Mouse (Mus musculus) urinary bladder, adult 18-20 months (tissue): ENCODE data around the gene Tbx18.

Experiments
- DNase-seq, 2 experiments: peaks; one replicate each; pipeline ENCODE4 v3.0.0; 2022; ENCODE audit warnings: low spot score in 2 of 2, mixed read lengths in 2 of 2

Gene Tbx18

GRCm38 (mm10) chr9:87730961-87731535, at the start of gene Tbx18:
Tbx18 (minus strand) TSS chr9:87731260.
- DNase-seq, result peak in 1 of 2 experiments; percentile 62

- no peak for DNase-seq
Measured at GRCm38 (mm10) chr9:87773951-87774350, 42.9 kb upstream of the Tbx18 start.

GRCm38 (mm10) chr9:87755621-87756020, 24.6 kb upstream of the Tbx18 start:
- DNase-seq, result no peak

GRCm38 (mm10) chr9:87741599-87741998, 10.5 kb upstream of the Tbx18 start:
- DNase-seq, result no peak

- peak in 1 of 2 experiments; percentile 24 for DNase-seq
Measured at GRCm38 (mm10) chr9:87740667-87741066, 9.6 kb upstream of the Tbx18 start.

- no peak for DNase-seq
Measured at GRCm38 (mm10) chr9:87740241-87740645, 9.2 kb upstream of the Tbx18 start.

GRCm38 (mm10) chr9:87739543-87740161, 8.6 kb upstream of the Tbx18 start:
- no peak for DNase-seq

- no peak for DNase-seq
Measured at GRCm38 (mm10) chr9:87738766-87739542, 7.9 kb upstream of the Tbx18 start.

GRCm38 (mm10) chr9:87738123-87738522, 7.1 kb upstream of the Tbx18 start:
- no peak for DNase-seq

- DNase-seq, result no peak
Measured at GRCm38 (mm10) chr9:87737271-87737670, 6.2 kb upstream of the Tbx18 start.

- no peak for DNase-seq
Measured at GRCm38 (mm10) chr9:87735046-87735445, 4.0 kb upstream of the Tbx18 start.

GRCm38 (mm10) chr9:87734631-87735030, 3.6 kb upstream of the Tbx18 start:
- no peak for DNase-seq

- no peak for DNase-seq
Measured at GRCm38 (mm10) chr9:87733732-87734131, 2.7 kb upstream of the Tbx18 start.

GRCm38 (mm10) chr9:87733236-87733630, 2.2 kb upstream of the Tbx18 start:
- DNase-seq, result no peak

- no peak for DNase-seq
Measured at GRCm38 (mm10) chr9:87732416-87733235, 1.6 kb upstream of the Tbx18 start.

GRCm38 (mm10) chr9:87730271-87730960, 644 bp downstream of the Tbx18 start:
- no peak for DNase-seq

- DNase-seq, result peak; percentile 9 to 54
Measured at GRCm38 (mm10) chr9:87729316-87730270, 1.5 kb downstream of the Tbx18 start.

- DNase-seq, result no peak
Measured at GRCm38 (mm10) chr9:87728107-87728506, 3.0 kb downstream of the Tbx18 start.

GRCm38 (mm10) chr9:87727155-87727953, 3.7 kb downstream of the Tbx18 start:
- DNase-seq, result no peak
